Mouse (Mus musculus): ENCODE measurements around the gene Bcl9. TPM values are rescaled to one million over a fixed set of nuclear protein-coding genes. Genes with fewer than 3 reads are reported as not detected.
A peak's percentile ranks its signal among the peaks of the same experiment; 100 is the strongest.

The Bcl9 gene
- 60.9 and 73.5 TPM in 2 replicates for polyA plus RNA-seq (2016; fragmentation: Nextera tagmentation; extraction: Ambion mirVana)

DNA sequence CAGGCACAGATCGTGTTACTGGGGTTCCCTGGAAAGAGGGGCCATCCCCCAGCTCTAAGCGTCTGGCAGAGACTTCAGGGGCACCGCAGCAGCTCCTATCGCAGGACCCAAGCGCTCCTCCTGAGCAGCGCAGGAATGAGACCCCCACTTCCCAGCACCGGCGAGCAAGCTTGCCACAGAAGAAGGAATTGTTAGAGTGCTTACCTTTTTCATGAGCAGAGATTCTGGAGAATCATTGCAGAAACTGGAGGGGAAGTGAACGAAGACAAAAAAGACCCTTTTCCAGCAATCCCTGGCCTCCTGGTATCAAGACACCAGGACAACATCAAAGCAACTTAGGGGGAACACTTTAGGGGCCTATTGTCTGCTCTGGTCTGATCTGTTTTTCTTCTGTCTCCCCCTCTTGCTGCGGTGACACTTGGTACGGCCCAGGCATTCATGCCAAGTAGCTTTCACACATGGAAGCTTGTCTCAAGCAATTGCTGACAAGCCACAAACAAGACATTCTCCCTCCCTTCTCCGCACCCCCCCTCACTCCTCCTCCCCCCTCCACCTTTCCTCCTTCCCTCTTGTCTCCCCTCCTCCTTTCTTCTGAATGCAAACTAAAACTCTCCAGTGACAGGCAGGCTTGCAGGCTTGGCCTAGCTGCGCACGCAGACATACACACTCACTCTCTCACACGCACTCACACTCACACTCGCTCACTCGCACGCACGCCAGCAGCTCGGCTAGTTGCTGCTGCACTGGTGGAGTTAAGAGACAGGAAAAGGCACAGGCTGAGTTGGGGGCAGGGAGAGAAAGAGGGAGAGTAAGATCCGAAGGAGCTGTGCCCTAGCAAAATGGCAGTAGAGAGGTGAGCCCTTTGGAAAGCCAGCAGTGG lies at the start of gene Bcl9:
Bcl9 (minus strand) TSS at position 365 of the 880 bp plus-strand sequence.
- peak within 1 kb of the TSS; percentile 86 for H3K4me3 ChIP-seq
- no peaks in the 10 kb centered on the region for H3K36me3 ChIP-seq (replicated peaks)
- H3K4me1 ChIP-seq = peaks cover 41% of the 10 kb centered on the region
- under 1% methylated on average over 21 of the region's 21 CpGs for WGBS
- peaks cover 4% of the 10 kb centered on the region; the same call in 1 of the 2 replicates for H3K9me3 ChIP-seq
- DNase-seq (ENCODE audit: low spot score) = peak; percentile 91
- H3K27ac ChIP-seq (replicated peaks) = peak within 1 kb of the TSS; percentile 98
- no peaks in the 10 kb centered on the region for H3K27me3 ChIP-seq (replicated peaks; ENCODE audit: low read depth, poor library complexity, severe bottlenecking)

DNA sequence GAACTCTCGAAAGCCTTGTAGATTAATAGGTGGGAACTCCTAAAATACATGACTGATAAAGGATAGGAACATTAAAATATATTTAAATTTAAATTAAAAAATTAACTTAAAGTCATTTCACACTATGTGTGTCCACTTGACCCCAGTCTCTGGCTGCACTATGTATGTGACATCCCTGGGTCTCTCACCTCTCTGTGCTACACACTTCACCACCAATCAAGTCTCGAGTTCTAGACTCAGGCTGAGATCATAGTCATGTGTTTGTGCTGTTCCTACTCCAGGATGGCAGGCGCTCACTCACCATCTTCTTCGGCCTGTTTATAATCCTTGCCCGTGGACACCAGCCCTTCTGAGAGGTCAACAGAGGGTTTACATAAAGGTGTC lies 41.5 kb upstream of the Bcl9 start:
- Histone ChIP-seq H3K4me1 (peaks cover 33% of the 10 kb centered on the region), H3K36me3 (replicated peaks) (no peaks in the 10 kb centered on the region), H3K9me3 (no peaks in the 10 kb centered on the region), H3K27ac (replicated peaks) (no peak overlapping the region), H3K27me3 (replicated peaks; ENCODE audit: low read depth, poor library complexity, severe bottlenecking) (no peaks in the 10 kb centered on the region), H3K4me3 (no peak overlapping the region)
- no peak for DNase-seq (ENCODE audit: low spot score)
- WGBS = 73% methylated on average over 5 of the region's 5 CpGs

DNA sequence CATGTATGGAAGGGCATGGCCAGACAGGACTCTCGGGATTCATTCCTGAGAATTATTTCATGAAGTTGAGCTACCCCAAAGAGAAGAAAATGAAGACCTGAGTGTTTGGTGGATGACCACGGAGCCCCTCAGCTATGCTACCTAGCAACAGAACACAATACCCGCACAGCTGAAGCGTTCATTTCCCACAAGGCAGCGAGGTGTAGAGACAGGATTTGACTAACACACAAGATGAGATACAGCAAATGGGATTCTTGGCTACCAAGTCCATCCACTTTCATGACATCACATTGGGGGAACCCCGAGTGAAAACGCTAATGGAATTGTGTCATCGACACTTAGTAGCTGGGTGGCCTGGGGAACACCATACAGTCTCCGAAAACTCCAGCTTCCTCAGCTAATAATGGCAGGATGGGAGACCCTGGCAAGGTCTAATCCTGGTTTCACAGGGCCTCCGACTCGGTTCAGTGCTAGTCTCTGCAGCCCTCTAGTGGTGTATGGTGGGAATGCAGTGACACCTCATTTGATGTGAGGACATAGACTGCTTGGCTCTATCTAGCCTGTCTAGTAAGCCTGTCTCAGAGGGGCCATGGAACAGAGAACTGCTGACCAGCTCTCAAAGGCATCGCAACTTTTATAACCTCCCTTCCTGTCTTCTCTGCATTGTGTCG lies 40.9 kb upstream of the Bcl9 start:
- H3K4me1 ChIP-seq = peaks cover 33% of the 10 kb centered on the region
- no peaks in the 10 kb centered on the region for H3K36me3 ChIP-seq (replicated peaks)
- no peak overlapping the region for H3K27ac ChIP-seq (replicated peaks)
- no peak overlapping the region for H3K4me3 ChIP-seq
- no peaks in the 10 kb centered on the region for H3K27me3 ChIP-seq (replicated peaks; ENCODE audit: low read depth, poor library complexity, severe bottlenecking)
- DNase-seq (ENCODE audit: low spot score) = peak; percentile 90
- 37% methylated on average over 13 of the region's 13 CpGs for WGBS
- no peaks in the 10 kb centered on the region for H3K9me3 ChIP-seq

DNA sequence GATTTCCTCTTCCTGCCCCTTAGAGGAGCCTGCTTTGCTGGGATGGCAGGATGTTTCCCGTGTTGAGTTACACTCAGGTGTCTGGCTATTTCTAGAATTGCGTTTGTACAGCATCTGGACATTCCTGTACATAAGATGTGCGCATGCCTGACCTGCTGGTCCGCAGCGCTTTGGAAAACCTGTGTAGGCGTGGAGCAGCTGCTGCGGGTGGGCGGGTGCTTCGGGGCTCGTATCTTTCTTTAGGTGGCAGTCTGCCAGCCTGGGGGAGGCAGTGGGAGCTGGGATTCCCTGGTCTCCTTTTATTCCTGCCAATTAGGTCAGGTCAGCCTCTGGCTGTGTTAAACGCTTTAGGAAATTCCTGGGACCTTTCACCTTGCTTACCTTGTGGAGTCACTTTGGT lies 39.6 kb upstream of the Bcl9 start:
- Histone ChIP-seq H3K4me1 (peaks cover 33% of the 10 kb centered on the region), H3K27me3 (replicated peaks; ENCODE audit: low read depth, poor library complexity, severe bottlenecking) (no peaks in the 10 kb centered on the region), H3K9me3 (no peaks in the 10 kb centered on the region), H3K4me3 (no peak overlapping the region), H3K36me3 (replicated peaks) (no peaks in the 10 kb centered on the region), H3K27ac (replicated peaks) (no peak overlapping the region; the same call in 1 of the 2 replicates)
- 55% methylated on average over 11 of the region's 11 CpGs for WGBS
- no peak for DNase-seq (ENCODE audit: low spot score)

GRCm38 (mm10) chr3:97336331-97336730 lies 38.6 kb upstream of the Bcl9 start:
- H3K4me1 ChIP-seq = peaks cover 33% of the 10 kb centered on the region
- DNase-seq (ENCODE audit: low spot score) = no peak
- no peak overlapping the region for H3K4me3 ChIP-seq
- no peaks in the 10 kb centered on the region for H3K27me3 ChIP-seq (replicated peaks; ENCODE audit: low read depth, poor library complexity, severe bottlenecking)
- WGBS = 74% methylated on average over 4 of the region's 4 CpGs
- no peaks in the 10 kb centered on the region for H3K9me3 ChIP-seq
- no peak overlapping the region for H3K27ac ChIP-seq (replicated peaks)
- no peaks in the 10 kb centered on the region for H3K36me3 ChIP-seq (replicated peaks)

GRCm38 (mm10) chr3:97334618-97335017 lies 36.9 kb upstream of the Bcl9 start:
- Histone ChIP-seq H3K9me3 (no peaks in the 10 kb centered on the region), H3K27ac (replicated peaks) (no peak overlapping the region), H3K27me3 (replicated peaks; ENCODE audit: low read depth, poor library complexity, severe bottlenecking) (no peaks in the 10 kb centered on the region), H3K4me1 (peaks cover 33% of the 10 kb centered on the region), H3K36me3 (replicated peaks) (no peaks in the 10 kb centered on the region), H3K4me3 (no peak overlapping the region)
- DNase-seq (ENCODE audit: low spot score) = no peak
- WGBS = 62% methylated on average over 9 of the region's 9 CpGs

- Histone ChIP-seq H3K36me3 (replicated peaks) (no peaks in the 10 kb centered on the region), H3K27me3 (replicated peaks; ENCODE audit: low read depth, poor library complexity, severe bottlenecking) (no peaks in the 10 kb centered on the region), H3K9me3 (peaks cover 8% of the 10 kb centered on the region; the same call in 1 of the 2 replicates), H3K4me3 (no peak overlapping the region), H3K27ac (replicated peaks) (no peak overlapping the region), H3K4me1 (peaks cover 20% of the 10 kb centered on the region)
- no peak for DNase-seq (ENCODE audit: low spot score)
- WGBS = 90% methylated on average over 12 of the region's 12 CpGs
Measured at GRCm38 (mm10) chr3:97332172-97332571, 34.5 kb upstream of the Bcl9 start.

- WGBS = 80% methylated on average over 2 of the region's 2 CpGs
Measured at GRCm38 (mm10) chr3:97327809-97328208, 30.1 kb upstream of the Bcl9 start.

DNA sequence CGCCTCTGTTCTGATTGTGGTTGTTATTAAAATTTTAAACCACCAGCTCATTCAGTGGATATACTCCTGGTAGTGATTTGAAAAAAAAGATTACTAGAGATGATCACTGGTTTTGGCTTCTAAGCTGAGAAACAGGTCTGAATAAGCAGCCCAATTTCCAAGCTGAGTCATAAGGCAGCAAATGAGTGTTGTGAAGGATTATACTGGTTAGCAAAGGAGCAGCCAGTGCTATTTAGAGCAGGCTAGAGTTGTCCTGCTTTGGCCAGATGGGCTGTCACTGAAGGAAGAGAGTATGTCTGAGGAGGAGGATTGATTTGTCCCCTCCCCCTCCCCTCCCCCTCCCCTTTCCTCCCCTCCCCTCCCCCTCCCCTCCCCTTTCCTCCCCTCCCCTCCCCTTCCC lies 29.6 kb upstream of the Bcl9 start:
- Histone ChIP-seq H3K27me3 (replicated peaks; ENCODE audit: low read depth, poor library complexity, severe bottlenecking) (no peaks in the 10 kb centered on the region), H3K4me3 (no peak overlapping the region), H3K9me3 (peaks cover 8% of the 10 kb centered on the region; the same call in 1 of the 2 replicates), H3K36me3 (replicated peaks) (no peaks in the 10 kb centered on the region), H3K27ac (replicated peaks) (no peak overlapping the region), H3K4me1 (peaks cover 19% of the 10 kb centered on the region)
- WGBS = 91% methylated on average over 1 of the region's 1 CpGs
- DNase-seq (ENCODE audit: low spot score) = no peak

More at GRCm38 (mm10) chr3:97327809-97328208, 30.1 kb upstream of the Bcl9 start:
- Histone ChIP-seq H3K9me3 (peaks cover 8% of the 10 kb centered on the region; the same call in 1 of the 2 replicates), H3K36me3 (replicated peaks) (no peaks in the 10 kb centered on the region), H3K4me3 (no peak overlapping the region), H3K27ac (replicated peaks) (no peak overlapping the region), H3K4me1 (peaks cover 19% of the 10 kb centered on the region), H3K27me3 (replicated peaks; ENCODE audit: low read depth, poor library complexity, severe bottlenecking) (no peaks in the 10 kb centered on the region)
- DNase-seq (ENCODE audit: low spot score) = no peak

DNA sequence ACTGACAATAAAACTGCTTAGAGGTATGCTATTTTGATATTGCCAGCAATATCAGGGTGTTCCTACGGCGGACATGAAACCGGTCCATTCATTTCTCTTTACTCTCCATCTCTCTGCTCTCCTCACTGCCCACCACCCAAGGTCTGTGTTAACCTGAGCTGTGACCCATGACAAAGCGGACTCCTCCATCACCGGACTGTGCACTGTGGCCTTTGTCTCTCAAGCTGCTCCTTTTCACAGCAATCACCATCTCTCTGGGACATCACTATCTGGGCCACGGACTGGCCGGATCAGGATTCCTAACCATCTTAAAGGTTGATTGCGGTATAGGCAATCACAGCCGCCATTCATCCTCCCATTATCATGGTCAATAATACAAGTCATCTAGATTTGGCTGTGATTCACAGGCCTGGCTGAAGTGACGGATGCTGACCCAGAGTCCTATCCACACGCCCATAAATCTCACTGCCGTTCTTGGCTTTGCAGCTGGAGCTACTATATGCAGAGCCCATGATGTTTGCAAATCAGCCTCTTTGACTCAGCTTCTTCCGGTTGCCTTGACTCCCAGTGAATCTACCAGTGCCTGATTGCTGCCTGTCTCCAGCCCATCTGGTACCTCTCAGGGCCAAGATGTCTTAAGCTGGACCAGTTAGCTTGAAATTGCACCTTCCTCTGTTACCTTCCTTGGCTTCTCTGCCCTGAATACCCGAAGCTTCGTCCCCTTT lies 28.1 kb upstream of the Bcl9 start:
- WGBS = 80% methylated on average over 15 of the region's 15 CpGs
- peaks cover 19% of the 10 kb centered on the region for H3K4me1 ChIP-seq
- H3K4me3 ChIP-seq = no peak overlapping the region
- no peak for DNase-seq (ENCODE audit: low spot score)
- H3K9me3 ChIP-seq = peaks cover 8% of the 10 kb centered on the region; the same call in 1 of the 2 replicates
- H3K27ac ChIP-seq (replicated peaks) = no peak overlapping the region
- H3K27me3 ChIP-seq (replicated peaks; ENCODE audit: low read depth, poor library complexity, severe bottlenecking) = no peaks in the 10 kb centered on the region
- H3K36me3 ChIP-seq (replicated peaks) = no peaks in the 10 kb centered on the region

GRCm38 (mm10) chr3:97324046-97324445 lies 26.3 kb upstream of the Bcl9 start:
- H3K4me1 ChIP-seq = peaks cover 19% of the 10 kb centered on the region
- H3K36me3 ChIP-seq (replicated peaks) = no peaks in the 10 kb centered on the region
- no peak overlapping the region for H3K4me3 ChIP-seq
- DNase-seq (ENCODE audit: low spot score) = no peak
- peaks cover 8% of the 10 kb centered on the region; the same call in 1 of the 2 replicates for H3K9me3 ChIP-seq
- 63% methylated on average over 17 of the region's 17 CpGs for WGBS
- no peak overlapping the region for H3K27ac ChIP-seq (replicated peaks)
- no peaks in the 10 kb centered on the region for H3K27me3 ChIP-seq (replicated peaks; ENCODE audit: low read depth, poor library complexity, severe bottlenecking)

DNA sequence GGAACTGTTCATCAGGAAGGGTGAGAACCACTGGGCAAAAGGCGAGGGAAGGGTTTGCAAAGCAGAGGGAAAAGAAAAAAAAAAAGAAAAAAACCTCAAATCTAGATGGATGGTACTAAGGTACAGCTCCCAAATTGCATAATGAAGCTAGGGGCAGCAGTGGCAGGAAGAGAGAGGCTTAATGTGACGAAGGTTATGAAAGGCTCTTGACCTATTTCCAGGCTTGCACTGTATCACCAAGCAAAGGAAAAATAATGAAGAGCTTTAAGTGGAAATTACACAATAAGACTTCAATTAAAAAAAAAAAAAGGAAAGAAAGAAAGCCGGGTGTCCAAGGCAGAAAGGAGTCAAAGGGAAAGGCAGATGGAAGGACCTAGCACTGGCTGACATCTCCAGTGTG lies 19.6 kb upstream of the Bcl9 start:
- no peak for DNase-seq (ENCODE audit: low spot score)
- WGBS = 80% methylated on average over 3 of the region's 3 CpGs
- Histone ChIP-seq H3K27ac (replicated peaks) (no peak overlapping the region), H3K4me3 (no peak overlapping the region), H3K4me1 (peaks cover 16% of the 10 kb centered on the region), H3K36me3 (replicated peaks) (no peaks in the 10 kb centered on the region), H3K9me3 (no peaks in the 10 kb centered on the region), H3K27me3 (replicated peaks; ENCODE audit: low read depth, poor library complexity, severe bottlenecking) (no peaks in the 10 kb centered on the region)

Measured in embryonic facial prominence, embryonic 10.5 days (tissue).